Mouse (Mus musculus) adrenal gland, postnatal 14 days (tissue): ENCODE measurements around the gene Gm39566. TPM values are rescaled to one million over a fixed set of nuclear protein-coding genes. Genes with fewer than 3 reads are reported as not detected.

ENCODE experiments used
- total RNA-seq: library from RNA; stranded (reverse); gene quantifications from 2 replicates; pipeline ENCODE4 v1.2.3, GENCODE M21; 2021

Gm39566 gene
- total RNA-seq, 1 experiment from 2014 or later, result not detected

Other genes with a start within 250 kb of the Gm39566 start
- gene Wrap53, start 235.0 kb downstream of the Gm39566 start, total RNA-seq, result 9.2 and 10.1 TPM in 2 replicates
- gene Trp53, start 234.9 kb downstream of the Gm39566 start, total RNA-seq, result 66.4 and 78.4 TPM in 2 replicates
- gene Atp1b2, start 209.4 kb downstream of the Gm39566 start, total RNA-seq, result 37.4 and 39.7 TPM in 2 replicates
- not detected in 2 replicates for gene Shbg, start 197.4 kb downstream of the Gm39566 start, total RNA-seq
- 7.9 and 8.2 TPM in 2 replicates for gene Sat2, start 193.3 kb downstream of the Gm39566 start, total RNA-seq
- gene Fxr2, start 182.3 kb downstream of the Gm39566 start, total RNA-seq, result 75.5 and 84.3 TPM in 2 replicates
- gene Sox15, start 160.0 kb downstream of the Gm39566 start, total RNA-seq, result 0.45 TPM in 1 of 2 replicates, not detected in the other
- gene Mpdu1, start 152.7 kb downstream of the Gm39566 start, total RNA-seq, result 96.2 and 101 TPM in 2 replicates
- gene Cd68, start 149.1 kb downstream of the Gm39566 start, total RNA-seq, result 8.6 and 12.2 TPM in 2 replicates
- 642 and 752 TPM in 2 replicates for gene Eif4a1, start 142.9 kb downstream of the Gm39566 start, total RNA-seq
- gene Senp3, start 133.2 kb downstream of the Gm39566 start, total RNA-seq, result 71.6 and 72.4 TPM in 2 replicates
- gene Tnfsf13, start 129.5 kb downstream of the Gm39566 start, total RNA-seq, result 2.7 and 4.0 TPM in 2 replicates
- gene Tnfsf12, start 119.4 kb downstream of the Gm39566 start, total RNA-seq, result 20.3 and 21.5 TPM in 2 replicates
- 3.9 and 4.6 TPM in 2 replicates for gene Tnfsfm13, start 119.2 kb downstream of the Gm39566 start, total RNA-seq
- 78.0 and 84.0 TPM in 2 replicates for gene Polr2a, start 56.7 kb downstream of the Gm39566 start, total RNA-seq
- gene Slc35g3, start 53.3 kb downstream of the Gm39566 start, total RNA-seq, result not detected in 2 replicates
- gene Zbtb4, start 49.4 kb downstream of the Gm39566 start, total RNA-seq, result 39.9 and 42.4 TPM in 2 replicates
- 2.4 and 3.2 TPM in 2 replicates for gene Chrnb1, start 19.4 kb downstream of the Gm39566 start, total RNA-seq
- 3.5 and 3.8 TPM in 2 replicates for gene Fgf11, start 13.4 kb downstream of the Gm39566 start, total RNA-seq
- gene Tmem102, start 9.7 kb downstream of the Gm39566 start, total RNA-seq, result 0.74 and 1.1 TPM in 2 replicates
- not detected in 2 replicates for gene Spem2, start 3.2 kb upstream of the Gm39566 start, total RNA-seq
- gene Spem1, start 6.9 kb upstream of the Gm39566 start, total RNA-seq, result 0.38 TPM in 1 of 2 replicates, not detected in the other
- gene Nlgn2, start 22.5 kb upstream of the Gm39566 start, total RNA-seq, result 17.6 and 20.6 TPM in 2 replicates
- gene Tmem256, start 23.2 kb upstream of the Gm39566 start, total RNA-seq, result 114 and 128 TPM in 2 replicates
- gene Plscr3, start 31.1 kb upstream of the Gm39566 start, total RNA-seq, result 50.5 and 51.3 TPM in 2 replicates
- 0.30 TPM in 1 of 2 replicates, not detected in the other for gene Tnk1, start 43.4 kb upstream of the Gm39566 start, total RNA-seq
- not detected in 2 replicates for gene Tmem95, start 62.7 kb upstream of the Gm39566 start, total RNA-seq
- gene Kctd11, start 66.1 kb upstream of the Gm39566 start, total RNA-seq, result 4.1 and 4.4 TPM in 2 replicates
- gene Acap1, start 80.2 kb upstream of the Gm39566 start, total RNA-seq, result 2.1 and 14.4 TPM in 2 replicates
- 1.8 and 2.1 TPM in 2 replicates for gene 2810408A11Rik, start 85.7 kb upstream of the Gm39566 start, total RNA-seq
- 45.9 and 48.8 TPM in 2 replicates for gene Neurl4, start 85.8 kb upstream of the Gm39566 start, total RNA-seq
- 52.3 and 57.3 TPM in 2 replicates for gene Gps2, start 98.6 kb upstream of the Gm39566 start, total RNA-seq
- 616 and 636 TPM in 2 replicates for gene Eif5a, start 106.7 kb upstream of the Gm39566 start, total RNA-seq
- 27.3 and 39.6 TPM in 2 replicates for gene Ybx2, start 120.5 kb upstream of the Gm39566 start, total RNA-seq
- 65.2 and 78.7 TPM in 2 replicates for gene Slc2a4, start 132.9 kb upstream of the Gm39566 start, total RNA-seq
- 1.1 TPM in 1 of 2 replicates, not detected in the other for gene Cldn7, start 149.5 kb upstream of the Gm39566 start, total RNA-seq
- gene Ctdnep1, start 165.9 kb upstream of the Gm39566 start, total RNA-seq, result 128 and 129 TPM in 2 replicates
- gene Elp5, start 167.2 kb upstream of the Gm39566 start, total RNA-seq, result 65.2 and 73.2 TPM in 2 replicates
- gene Gabarap, start 175.8 kb upstream of the Gm39566 start, total RNA-seq, result 344 and 351 TPM in 2 replicates
- gene Phf23, start 180.5 kb upstream of the Gm39566 start, total RNA-seq, result 47.3 and 53.2 TPM in 2 replicates
- 16.0 and 23.1 TPM in 2 replicates for gene Dvl2, start 185.3 kb upstream of the Gm39566 start, total RNA-seq
- gene Acadvl, start 200.1 kb upstream of the Gm39566 start, total RNA-seq, result 1,177 and 1,207 TPM in 2 replicates
- gene Dlg4, start 201.6 kb upstream of the Gm39566 start, total RNA-seq, result 31.9 and 37.0 TPM in 2 replicates
- 2.2 and 47.3 TPM in 2 replicates for gene Asgr1, start 238.8 kb upstream of the Gm39566 start, total RNA-seq